Mouse (Mus musculus): Measurements from ENCODE around the gene Wapl. TPM values are rescaled to one million over a fixed set of nuclear protein-coding genes. Genes with fewer than 3 reads are reported as not detected.
A peak's percentile ranks its signal among the peaks of the same experiment; 100 is the strongest.

The Wapl gene
- polyA plus RNA-seq, 1 experiment, result 35.3 TPM

GRCm38 (mm10) chr14:34657131-34657530 is 16.6 kb upstream of the Wapl start:
- H3K4me1 ChIP-seq (ENCODE audit: control insufficient read depth, insufficient read depth, low read length), result peaks cover 10% of the 10 kb centered on the region
- no peak overlapping the region for H3K4me3 ChIP-seq (ENCODE audit: control insufficient read depth, low read depth, low read length)
- no peaks in the 10 kb centered on the region for H3K27me3 ChIP-seq (ENCODE audit: control insufficient read depth, insufficient read depth, low read length)
- no peaks in the 10 kb centered on the region for H3K36me3 ChIP-seq (ENCODE audit: control insufficient read depth, insufficient read depth, low read length)
- H3K27ac ChIP-seq (ENCODE audit: control insufficient read depth, insufficient read depth, low read depth, low read length), result no peak overlapping the region
- no peak for TF ChIP-seq POLR2A (IDR thresholded peaks at IDR 0.05; ENCODE audit: control insufficient read depth, low read depth, low read length)
- TF ChIP-seq CTCF (IDR thresholded peaks at IDR 0.05; ENCODE audit: control insufficient read depth, insufficient read depth, insufficient replicate concordance, low read depth, low read length), result no peak

- Histone ChIP-seq H3K27ac (ENCODE audit: control insufficient read depth, insufficient read depth, low read depth, low read length) (peak overlapping the region; percentile 57; the same call in 1 of the 2 replicates), H3K36me3 (ENCODE audit: control insufficient read depth, insufficient read depth, low read length) (no peaks in the 10 kb centered on the region), H3K4me1 (ENCODE audit: control insufficient read depth, insufficient read depth, low read length) (peaks cover 10% of the 10 kb centered on the region), H3K4me3 (ENCODE audit: control insufficient read depth, low read depth, low read length) (no peak overlapping the region), H3K27me3 (ENCODE audit: control insufficient read depth, insufficient read depth, low read length) (no peaks in the 10 kb centered on the region)
- TF ChIP-seq POLR2A (IDR thresholded peaks at IDR 0.05; ENCODE audit: control insufficient read depth, low read depth, low read length), result no peak
- TF ChIP-seq CTCF (IDR thresholded peaks at IDR 0.05; ENCODE audit: control insufficient read depth, insufficient read depth, insufficient replicate concordance, low read depth, low read length), result no peak
These were observed 13.4 kb upstream of the Wapl start for GRCm38 (mm10) chr14:34660351-34660787.

GRCm38 (mm10) chr14:34660788-34661591 is 12.7 kb upstream of the Wapl start:
- TF ChIP-seq POLR2A (IDR thresholded peaks at IDR 0.05; ENCODE audit: control insufficient read depth, low read depth, low read length) (no peak), CTCF (IDR thresholded peaks at IDR 0.05; ENCODE audit: control insufficient read depth, insufficient read depth, insufficient replicate concordance, low read depth, low read length) (no peak)
- Histone ChIP-seq H3K36me3 (ENCODE audit: control insufficient read depth, insufficient read depth, low read length) (no peaks in the 10 kb centered on the region), H3K4me3 (ENCODE audit: control insufficient read depth, low read depth, low read length) (peak overlapping the region; percentile 9; the same call in 1 of the 2 replicates), H3K4me1 (ENCODE audit: control insufficient read depth, insufficient read depth, low read length) (peaks cover 10% of the 10 kb centered on the region), H3K27ac (ENCODE audit: control insufficient read depth, insufficient read depth, low read depth, low read length) (peak overlapping the region; percentile 73), H3K27me3 (ENCODE audit: control insufficient read depth, insufficient read depth, low read length) (no peaks in the 10 kb centered on the region)

- Histone ChIP-seq H3K4me3 (ENCODE audit: control insufficient read depth, low read depth, low read length) (peak overlapping the region; percentile 73), H3K27ac (ENCODE audit: control insufficient read depth, insufficient read depth, low read depth, low read length) (peak overlapping the region; percentile 73), H3K36me3 (ENCODE audit: control insufficient read depth, insufficient read depth, low read length) (no peaks in the 10 kb centered on the region), H3K4me1 (ENCODE audit: control insufficient read depth, insufficient read depth, low read length) (peaks cover 10% of the 10 kb centered on the region), H3K27me3 (ENCODE audit: control insufficient read depth, insufficient read depth, low read length) (no peaks in the 10 kb centered on the region)
- TF ChIP-seq CTCF (IDR thresholded peaks at IDR 0.05; ENCODE audit: control insufficient read depth, insufficient read depth, insufficient replicate concordance, low read depth, low read length) (no peak), POLR2A (IDR thresholded peaks at IDR 0.05; ENCODE audit: control insufficient read depth, low read depth, low read length) (no peak)
These were observed 11.9 kb upstream of the Wapl start for GRCm38 (mm10) chr14:34661621-34662477.

GRCm38 (mm10) chr14:34662478-34662826 is 11.3 kb upstream of the Wapl start:
- H3K27me3 ChIP-seq (ENCODE audit: control insufficient read depth, insufficient read depth, low read length), result no peaks in the 10 kb centered on the region

GRCm38 (mm10) chr14:34663381-34663780 is 10.3 kb upstream of the Wapl start:
- H3K27me3 ChIP-seq (ENCODE audit: control insufficient read depth, insufficient read depth, low read length), result no peaks in the 10 kb centered on the region
- H3K4me3 ChIP-seq (ENCODE audit: control insufficient read depth, low read depth, low read length), result no peak overlapping the region
- peaks cover 10% of the 10 kb centered on the region for H3K4me1 ChIP-seq (ENCODE audit: control insufficient read depth, insufficient read depth, low read length)
- no peak for TF ChIP-seq POLR2A (IDR thresholded peaks at IDR 0.05; ENCODE audit: control insufficient read depth, low read depth, low read length)
- no peak for TF ChIP-seq CTCF (IDR thresholded peaks at IDR 0.05; ENCODE audit: control insufficient read depth, insufficient read depth, insufficient replicate concordance, low read depth, low read length)
- H3K27ac ChIP-seq (ENCODE audit: control insufficient read depth, insufficient read depth, low read depth, low read length), result no peak overlapping the region
- H3K36me3 ChIP-seq (ENCODE audit: control insufficient read depth, insufficient read depth, low read length), result no peaks in the 10 kb centered on the region

More at GRCm38 (mm10) chr14:34662478-34662826, 11.3 kb upstream of the Wapl start:
- H3K4me3 ChIP-seq (ENCODE audit: control insufficient read depth, low read depth, low read length), result no peak overlapping the region
- peaks cover 10% of the 10 kb centered on the region for H3K4me1 ChIP-seq (ENCODE audit: control insufficient read depth, insufficient read depth, low read length)
- no peaks in the 10 kb centered on the region for H3K36me3 ChIP-seq (ENCODE audit: control insufficient read depth, insufficient read depth, low read length)
- H3K27ac ChIP-seq (ENCODE audit: control insufficient read depth, insufficient read depth, low read depth, low read length), result no peak overlapping the region
- TF ChIP-seq CTCF (IDR thresholded peaks at IDR 0.05; ENCODE audit: control insufficient read depth, insufficient read depth, insufficient replicate concordance, low read depth, low read length), result no peak
- no peak for TF ChIP-seq POLR2A (IDR thresholded peaks at IDR 0.05; ENCODE audit: control insufficient read depth, low read depth, low read length)

GRCm38 (mm10) chr14:34669082-34669481 is 4.6 kb upstream of the Wapl start:
- Histone ChIP-seq H3K27ac (ENCODE audit: control insufficient read depth, insufficient read depth, low read depth, low read length) (no peak overlapping the region), H3K4me3 (ENCODE audit: control insufficient read depth, low read depth, low read length) (no peak overlapping the region), H3K36me3 (ENCODE audit: control insufficient read depth, insufficient read depth, low read length) (no peaks in the 10 kb centered on the region), H3K27me3 (ENCODE audit: control insufficient read depth, insufficient read depth, low read length) (no peaks in the 10 kb centered on the region), H3K4me1 (ENCODE audit: control insufficient read depth, insufficient read depth, low read length) (no peaks in the 10 kb centered on the region; the same call in 1 of the 2 replicates)
- TF ChIP-seq POLR2A (IDR thresholded peaks at IDR 0.05; ENCODE audit: control insufficient read depth, low read depth, low read length), result no peak
- no peak for TF ChIP-seq CTCF (IDR thresholded peaks at IDR 0.05; ENCODE audit: control insufficient read depth, insufficient read depth, insufficient replicate concordance, low read depth, low read length)
